Mouse (Mus musculus): ENCODE data around the gene Eya4.

Gene Eya4

GRCm38 (mm10) chr10:23073431-23073830 lies 277.2 kb downstream of the Eya4 start:
- in situ Hi-C loops (cut with MseI, MboI): no loop called here

- in situ Hi-C loops (cut with MseI, MboI): no loop called here
Measured at GRCm38 (mm10) chr10:23063637-23064036, 286.9 kb downstream of the Eya4 start.

- in situ Hi-C loops (cut with MseI, MboI): no loop called here
Measured at GRCm38 (mm10) chr10:23062719-23063118, 287.9 kb downstream of the Eya4 start.

GRCm38 (mm10) chr10:23060694-23061060 lies 289.9 kb downstream of the Eya4 start:
- in situ Hi-C loops (cut with MseI, MboI): no loop called here

GRCm38 (mm10) chr10:23060041-23060693 lies 290.4 kb downstream of the Eya4 start:
- in situ Hi-C loops (cut with MseI, MboI): no loop called here

GRCm38 (mm10) chr10:23053379-23053915 lies 297.1 kb downstream of the Eya4 start:
- in situ Hi-C loops (cut with MseI, MboI): no loop called here
